Mouse (Mus musculus): ENCODE results near the gene Fhad1.

The Fhad1 gene

GRCm38 (mm10) chr4:141885451-141885850 is 129.4 kb downstream of the Fhad1 start:
- no peak for DNase-seq (ENCODE audit: low spot score in 2 of 2)

GRCm38 (mm10) chr4:141882858-141883257 is 132.0 kb downstream of the Fhad1 start:
- DNase-seq (ENCODE audit: low spot score in 2 of 2) = no peak

GRCm38 (mm10) chr4:141881950-141882349 is 132.9 kb downstream of the Fhad1 start:
- DNase-seq (ENCODE audit: low spot score in 2 of 2) = no peak

GRCm38 (mm10) chr4:141881289-141881914 is 133.5 kb downstream of the Fhad1 start:
- no peak for DNase-seq (ENCODE audit: low spot score in 2 of 2)

- DNase-seq (ENCODE audit: low spot score in 2 of 2) = no peak
These were observed 135.0 kb downstream of the Fhad1 start for GRCm38 (mm10) chr4:141879875-141880274.

- no peak for DNase-seq (ENCODE audit: low spot score in 2 of 2)
These were observed 135.8 kb downstream of the Fhad1 start for GRCm38 (mm10) chr4:141879074-141879473.

GRCm38 (mm10) chr4:141878621-141879020 is 136.3 kb downstream of the Fhad1 start:
- no peak for DNase-seq (ENCODE audit: low spot score in 2 of 2)

GRCm38 (mm10) chr4:141875481-141876108 is 139.3 kb downstream of the Fhad1 start:
- DNase-seq (ENCODE audit: low spot score in 2 of 2) = no peak

- DNase-seq (ENCODE audit: low spot score in 2 of 2) = peak; percentile 68 to 85
These were observed 140.1 kb downstream of the Fhad1 start, which contains the start of gene Efhd2 for GRCm38 (mm10) chr4:141874601-141875460. TSS of gene Efhd2 (minus strand) at chr4:141874920.

GRCm38 (mm10) chr4:141874111-141874600 is 140.7 kb downstream of the Fhad1 start:
- no peak for DNase-seq (ENCODE audit: low spot score in 2 of 2)

- DNase-seq (ENCODE audit: low spot score in 2 of 2) = no peak
These were observed 141.9 kb downstream of the Fhad1 start for GRCm38 (mm10) chr4:141872977-141873376.

GRCm38 (mm10) chr4:141871909-141872308 is 143.0 kb downstream of the Fhad1 start:
- DNase-seq (ENCODE audit: low spot score in 2 of 2) = no peak

GRCm38 (mm10) chr4:141871333-141871725 is 143.6 kb downstream of the Fhad1 start:
- DNase-seq (ENCODE audit: low spot score in 2 of 2) = no peak

GRCm38 (mm10) chr4:141870666-141871332 is 144.1 kb downstream of the Fhad1 start:
- DNase-seq (ENCODE audit: low spot score in 2 of 2) = no peak

GRCm38 (mm10) chr4:141869436-141870215 is 145.3 kb downstream of the Fhad1 start:
- DNase-seq (ENCODE audit: low spot score in 2 of 2) = no peak

- DNase-seq (ENCODE audit: low spot score in 2 of 2) = no peak
These were observed 146.8 kb downstream of the Fhad1 start for GRCm38 (mm10) chr4:141868051-141868450.

- DNase-seq (ENCODE audit: low spot score in 2 of 2) = no peak
These were observed 147.4 kb downstream of the Fhad1 start for GRCm38 (mm10) chr4:141867498-141867897.

- DNase-seq (ENCODE audit: low spot score in 2 of 2) = no peak
These were observed 147.9 kb downstream of the Fhad1 start for GRCm38 (mm10) chr4:141866933-141867490.

GRCm38 (mm10) chr4:141865600-141865999 is 149.3 kb downstream of the Fhad1 start:
- DNase-seq (ENCODE audit: low spot score in 2 of 2) = no peak

- DNase-seq (ENCODE audit: low spot score in 2 of 2) = no peak
These were observed 149.9 kb downstream of the Fhad1 start for GRCm38 (mm10) chr4:141865006-141865405.

- no peak for DNase-seq (ENCODE audit: low spot score in 2 of 2)
These were observed 150.4 kb downstream of the Fhad1 start for GRCm38 (mm10) chr4:141864506-141864905.
